Mouse (Mus musculus) hindbrain, postnatal 0 days (tissue): ENCODE measurements around the gene Arhgap8. TPM values are rescaled to one million over a fixed set of nuclear protein-coding genes. Genes with fewer than 3 reads are reported as not detected.
A peak's percentile ranks its signal among the peaks of the same experiment; 100 is the strongest.
"Not testable (repeated sequence)": the region's sequence is repeated elsewhere in the genome, so short reads cannot be mapped to it uniquely, and the experiment has no call there.

Experiments
- ATAC-seq: fragments of 200-750 bp; cut with Nextera tagmentation; 2 replicates; pipeline ENCODE4 v1.8.0; 2017; ENCODE audit warnings: mild to moderate bottlenecking, moderate TSS enrichment, moderate library complexity
- DNase-seq: peaks from one replicate; pipeline ENCODE4 v3.0.0-alpha.2; 2015; ENCODE audit warnings: low spot score
- H3K27ac ChIP-seq: fragments of 300-500 bp; sonication (generic); 2 replicates; pipeline ENCODE4 v1.5.1; 2014; ENCODE audit warnings: mild to moderate bottlenecking
- H3K27me3 ChIP-seq: fragments of 300-500 bp; sonication (generic); 2 replicates; pipeline ENCODE4 v1.6.1; 2014; ENCODE audit warnings: low read length, mixed read lengths; ENCODE audit not compliant: insufficient read depth
- H3K36me3 ChIP-seq: fragments of 300-500 bp; sonication (generic); 2 replicates; pipeline ENCODE4 v1.6.1; 2014; ENCODE audit warnings: low read length, mixed read lengths; ENCODE audit not compliant: insufficient read depth
- H3K4me1 ChIP-seq: fragments of 300-500 bp; sonication (generic); 2 replicates; pipeline ENCODE4 v1.6.1; 2014; ENCODE audit warnings: antibody characterized with exemption, low read length, mixed read lengths; ENCODE audit not compliant: insufficient read depth
- H3K4me2 ChIP-seq: fragments of 300-500 bp; sonication (generic); 2 replicates; pipeline ENCODE4 v1.6.1; 2014; ENCODE audit warnings: low read depth, mild to moderate bottlenecking, low read length, moderate library complexity, mixed read lengths
- H3K4me3 ChIP-seq: fragments of 300-500 bp; sonication (generic); 2 replicates; pipeline ENCODE4 v1.5.1; 2014; ENCODE audit warnings: low read length
- H3K9ac ChIP-seq: fragments of 300-500 bp; sonication (generic); replicated peaks from 2 replicates; pipeline ENCODE4 v1.6.1; 2014; ENCODE audit warnings: mild to moderate bottlenecking, low read length, moderate library complexity, mixed read lengths
- H3K9me3 ChIP-seq: fragments of 300-500 bp; sonication (generic); 2 replicates; pipeline ENCODE4 v1.6.1; 2016; ENCODE audit warnings: low read length, mixed read lengths
- CTCF ChIP-seq: IDR thresholded peaks from 2 replicates; pipeline ENCODE4 v1.5.1; 2016; ENCODE audit warnings: antibody characterized with exemption, control low read depth, low read depth
- WGBS: fragments of 180-500 bp; shearing (Covaris S2); extraction: QIAGEN DNeasy Blood & Tissue Kit; methylation state at CpG from one replicate; pipeline ENCODE4 v1.1.7; 2014; 5-methylcytosine and 5-hydroxymethylcytosine counted together
- polyA plus RNA-seq: library from polyadenylated mRNA; unstranded; fragments of >200 nt; fragmentation: Nextera tagmentation; extraction: Ambion mirVana; gene quantifications from 2 replicates; pipeline ENCODE4 v1.2.1, GENCODE M21; 2015
- total RNA-seq: library from RNA; depleted of rRNA; stranded (reverse); fragments of >200 nt; gene quantifications from 2 replicates; pipeline ENCODE4 v1.2.3, GENCODE M21; 2014

The Arhgap8 gene
- total and polyA plus RNA-seq, 2 experiments from 2014 or later = 0.26 to 0.80 TPM

- DNase-seq (no peak), ATAC-seq (no peak)
- Histone ChIP-seq H3K4me3 (no peak overlapping the region), H3K27me3 (no peaks in the 10 kb centered on the region), H3K4me2 (peak overlapping the region; percentile 40), H3K36me3 (no peaks in the 10 kb centered on the region), H3K9ac (peak overlapping the region; percentile 33; the same call in 1 of the 2 replicates), H3K4me1 (peaks cover 5% of the 10 kb centered on the region; the same call in 1 of the 2 replicates), H3K9me3 (no peaks in the 10 kb centered on the region), H3K27ac (peak overlapping the region; percentile 75)
- WGBS = 36% methylated on average over 11 of the region's 11 CpGs
- TF ChIP-seq CTCF = no peak
Measured at GRCm38 (mm10) chr15:84715132-84715531, 4.7 kb upstream of the Arhgap8 start.

- ATAC-seq = not testable (repeated sequence)
- WGBS = 66% methylated on average over 6 of the region's 6 CpGs
Measured at GRCm38 (mm10) chr15:84717570-84718270, 2.1 kb upstream of the Arhgap8 start.

GRCm38 (mm10) chr15:84718785-84719184 lies 1.1 kb upstream of the Arhgap8 start:
- no peak overlapping the region for H3K9ac ChIP-seq
- ATAC-seq = no peak
- WGBS = 67% methylated on average over 3 of the region's 3 CpGs

More at GRCm38 (mm10) chr15:84717570-84718270, 2.1 kb upstream of the Arhgap8 start:
- not testable (repeated sequence) for H3K27ac ChIP-seq, H3K4me1 ChIP-seq, H3K4me2 ChIP-seq, H3K36me3 ChIP-seq, H3K4me3 ChIP-seq, H3K9me3 ChIP-seq, H3K9ac ChIP-seq, H3K27me3 ChIP-seq
- DNase-seq = peak; percentile 33
- 0 out of 2 replicates have a peak, but pooled peaks have one; percentile 26 for TF ChIP-seq CTCF

GRCm38 (mm10) chr15:84720291-84721204 lies 696 bp downstream of the Arhgap8 start:
- 0 out of 2 replicates have a peak, but pooled peaks cover 3% of the 10 kb centered on the region for H3K27me3 ChIP-seq
- H3K9me3 ChIP-seq = no peaks in the 10 kb centered on the region
- H3K4me2 ChIP-seq = peak overlapping the region; percentile 48
- ATAC-seq (no peak), DNase-seq (no peak)
- H3K36me3 ChIP-seq = no peaks in the 10 kb centered on the region
- no peak for TF ChIP-seq CTCF
- 0 out of 2 replicates have a peak overlapping the region, but pooled peaks have one; percentile 14 for H3K4me3 ChIP-seq
- no peak overlapping the region for H3K9ac ChIP-seq
- WGBS = 10% methylated on average over 33 of the region's 33 CpGs
- peaks cover 9% of the 10 kb centered on the region; the same call in 1 of the 2 replicates for H3K4me1 ChIP-seq
- H3K27ac ChIP-seq = no peak overlapping the region

More at GRCm38 (mm10) chr15:84718785-84719184, 1.1 kb upstream of the Arhgap8 start:
- Histone ChIP-seq H3K27me3 (0 out of 2 replicates have a peak, but pooled peaks cover 3% of the 10 kb centered on the region), H3K4me1 (peaks cover 9% of the 10 kb centered on the region; the same call in 1 of the 2 replicates), H3K9me3 (no peaks in the 10 kb centered on the region), H3K4me3 (no peak overlapping the region), H3K36me3 (no peaks in the 10 kb centered on the region), H3K27ac (no peak overlapping the region), H3K4me2 (no peak overlapping the region)
- no peak for TF ChIP-seq CTCF
- no peak for DNase-seq

GRCm38 (mm10) chr15:84723656-84724055 lies 3.8 kb downstream of the Arhgap8 start:
- not testable (repeated sequence) for ATAC-seq, DNase-seq, H3K4me3 ChIP-seq, H3K27me3 ChIP-seq, H3K4me1 ChIP-seq, H3K36me3 ChIP-seq, H3K9ac ChIP-seq, H3K27ac ChIP-seq, H3K4me2 ChIP-seq, H3K9me3 ChIP-seq
- WGBS = 96% methylated on average over 1 of the region's 1 CpGs

- H3K9ac ChIP-seq = no peak overlapping the region
- WGBS = 71% methylated on average over 4 of the region's 4 CpGs
- H3K9me3 ChIP-seq = no peaks in the 10 kb centered on the region
- H3K27ac ChIP-seq = no peak overlapping the region
- no peak overlapping the region for H3K4me2 ChIP-seq
- no peak for TF ChIP-seq CTCF
- no peak overlapping the region for H3K4me3 ChIP-seq
- ATAC-seq = no peak
- peaks cover 10% of the 10 kb centered on the region; the same call in 1 of the 2 replicates for H3K4me1 ChIP-seq
- H3K27me3 ChIP-seq = 0 out of 2 replicates have a peak, but pooled peaks cover 3% of the 10 kb centered on the region
- no peaks in the 10 kb centered on the region for H3K36me3 ChIP-seq
- no peak for DNase-seq
Measured at GRCm38 (mm10) chr15:84724199-84724598, 4.3 kb downstream of the Arhgap8 start.
